Mouse (Mus musculus) skeletal muscle tissue, postnatal 0 days (tissue): ENCODE results near the gene Dnah17. TPM values are rescaled to one million over a fixed set of nuclear protein-coding genes. Genes with fewer than 3 reads are reported as not detected.

Experiments
- microRNA-seq, 2 experiments: library from miRNA; unstranded; fragments of <30 nt; microRNA quantifications; one replicate each; pipeline ENCODE4; 2016
- polyA plus RNA-seq: library from polyadenylated mRNA; unstranded; fragments of >200 nt; fragmentation: Nextera tagmentation; extraction: Ambion mirVana; gene quantifications from 2 replicates; pipeline ENCODE4 v1.2.1, GENCODE M21; 2015

Dnah17 gene
- polyA plus RNA-seq, result 0.04 and 0.05 TPM in 2 replicates

DNA sequence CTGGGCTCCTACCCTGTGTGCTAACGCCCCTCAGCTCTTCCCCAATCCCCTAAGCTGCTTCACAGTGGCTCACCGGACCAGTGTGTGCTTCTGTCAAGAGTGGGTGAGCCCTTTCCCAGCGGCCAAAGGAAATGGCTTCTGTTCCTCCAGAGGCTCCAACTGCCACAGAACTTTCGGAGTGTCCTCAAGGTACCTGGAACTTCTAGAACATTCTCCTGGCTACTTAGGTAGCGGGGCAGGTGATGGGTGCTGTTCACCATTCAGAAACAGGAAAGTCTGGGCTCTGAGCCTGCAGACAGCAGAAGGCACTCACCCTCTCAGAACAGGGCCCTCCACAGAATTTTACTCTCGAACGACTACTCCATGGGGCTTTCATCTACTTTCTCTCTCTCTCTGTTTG lies at the start of gene Dnah17:
Dnah17 (minus strand) TSS at position 101 of the 400 bp plus-strand sequence.

DNA sequence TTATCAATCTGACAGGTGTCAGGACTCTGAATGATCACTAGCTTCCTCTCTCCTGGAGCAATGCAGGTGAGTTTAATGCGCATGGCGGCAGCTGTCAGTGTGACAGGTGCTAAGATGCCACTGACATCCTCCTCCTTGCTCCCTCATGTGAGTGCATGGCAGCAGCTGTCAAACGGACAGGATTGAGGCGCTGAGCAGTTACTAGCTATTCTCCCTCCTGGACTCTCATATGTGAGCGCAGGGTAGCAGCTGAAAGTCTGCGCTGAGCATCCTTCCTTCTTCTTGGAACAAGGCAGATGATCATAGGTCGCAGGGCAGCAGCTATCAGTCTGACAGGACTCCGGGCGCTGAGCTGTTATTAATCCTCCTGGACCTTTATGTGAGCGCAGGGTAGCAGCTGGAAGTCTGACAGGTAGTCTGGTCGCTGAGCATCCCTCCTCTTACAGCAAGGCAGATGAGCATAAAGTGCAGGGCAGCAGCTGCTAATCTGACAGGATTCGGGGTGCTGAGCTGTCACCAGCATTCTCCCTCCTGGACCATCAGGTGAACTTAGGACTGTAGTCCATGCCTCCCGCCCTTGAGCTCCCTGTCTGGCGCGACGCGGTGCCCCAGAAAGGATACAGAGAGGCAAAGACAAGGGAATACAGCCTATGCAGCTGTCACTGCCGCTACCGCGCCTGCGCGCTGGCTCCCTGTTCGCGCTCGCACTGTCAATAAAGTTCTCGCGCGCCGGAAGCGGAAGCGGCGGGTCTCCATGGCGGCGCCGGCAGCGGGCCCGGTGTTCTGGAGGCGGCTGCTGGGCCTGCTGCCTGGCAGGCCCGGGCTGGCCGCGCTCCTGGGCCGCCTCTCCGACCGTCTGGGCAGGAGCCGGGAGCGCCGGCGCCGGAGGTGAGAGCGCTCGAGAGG lies 144.1 kb downstream of the Dnah17 start, which contains the start of gene Pgs1:
Pgs1 (plus strand) TSS at position 167 of the 906 bp plus-strand sequence.

Small RNA genes within 50 kb of the gene (microRNA-seq; reads per million reads assigned to microRNA genes)
- gene Mir6933, result 0 to 0.20 reads per million in 2 experiments

Other genes with a start within 250 kb of the Dnah17 start
- gene Socs3, start 160.6 kb downstream of the Dnah17 start, polyA plus RNA-seq, result 8.6 and 13.0 TPM in 2 replicates
- 14.5 and 17.5 TPM in 2 replicates for gene Pgs1, start 144.3 kb downstream of the Dnah17 start, polyA plus RNA-seq
- gene Cyth1, start 118.0 kb upstream of the Dnah17 start, polyA plus RNA-seq, result 13.7 and 15.5 TPM in 2 replicates
- gene Usp36, start 159.6 kb upstream of the Dnah17 start, polyA plus RNA-seq, result 8.5 and 9.1 TPM in 2 replicates
- 0.46 and 0.48 TPM in 2 replicates for gene Cep295nl, start 211.9 kb upstream of the Dnah17 start, polyA plus RNA-seq
- 72.6 and 75.5 TPM in 2 replicates for gene Timp2, start 225.1 kb upstream of the Dnah17 start, polyA plus RNA-seq